Mouse (Mus musculus) thymus, adult 2 months (tissue): ENCODE data around the gene Tpcn1. TPM values are rescaled to one million over a fixed set of nuclear protein-coding genes. Genes with fewer than 3 reads are reported as not detected.

Source experiments
- DNase-seq: peaks from one replicate; pipeline ENCODE4 v3.0.0; 2021
- H3K27ac ChIP-seq: fragments of 200-500 bp; 2 replicates; pipeline ENCODE4 v1.5.1; 2012; ENCODE audit warnings: low read length, control low read depth; ENCODE audit not compliant: control insufficient read depth, insufficient read depth
- H3K27me3 ChIP-seq: fragments of 200-500 bp; 2 replicates; pipeline ENCODE4 v1.6.1; 2012; ENCODE audit warnings: mild to moderate bottlenecking, low read length, moderate library complexity, mixed read lengths; ENCODE audit not compliant: control insufficient read depth, insufficient read depth
- H3K36me3 ChIP-seq: fragments of 200-500 bp; 2 replicates; pipeline ENCODE4 v1.6.1; 2012; ENCODE audit warnings: mild to moderate bottlenecking, low read length, moderate library complexity; ENCODE audit not compliant: control insufficient read depth, insufficient read depth
- H3K4me1 ChIP-seq: fragments of 200-500 bp; replicated peaks from 2 replicates; pipeline ENCODE4 v1.6.1; 2012; ENCODE audit warnings: low read length; ENCODE audit not compliant: control insufficient read depth, insufficient read depth
- H3K4me3 ChIP-seq: fragments of 200-500 bp; 2 replicates; pipeline ENCODE4 v1.5.1; 2012; ENCODE audit warnings: mild to moderate bottlenecking, low read length, control low read depth, moderate library complexity; ENCODE audit not compliant: control insufficient read depth, insufficient read depth
- CTCF ChIP-seq: fragments of 200-500 bp; IDR thresholded peaks from 2 replicates; pipeline ENCODE4 v1.5.1; 2012; ENCODE audit warnings: mild to moderate bottlenecking, control low read depth, low read length, moderate library complexity, borderline replicate concordance; ENCODE audit not compliant: control insufficient read depth, poor library complexity, insufficient read depth; ENCODE audit errors: extremely low read depth
- POLR2A ChIP-seq: fragments of 200-500 bp; IDR thresholded peaks from 2 replicates; pipeline ENCODE4 v1.6.1; 2012; ENCODE audit warnings: mild to moderate bottlenecking, low read length, control low read depth, moderate library complexity; ENCODE audit not compliant: control insufficient read depth, poor library complexity, insufficient read depth; ENCODE audit errors: extremely low read depth
- WGBS: fragments of 180-500 bp; shearing (Covaris S2); methylation state at CpG from one replicate; pipeline ENCODE4 v1.1.7; 2018; 5-methylcytosine and 5-hydroxymethylcytosine counted together
- polyA plus RNA-seq: library from polyadenylated mRNA; depleted of rRNA; stranded (reverse); fragments of >200 nt; gene quantifications from 2 replicates; pipeline ENCODE4 v1.2.3, GENCODE M21; 2012

The Tpcn1 gene
- polyA plus RNA-seq, 1 experiment, result 203 TPM

GRCm38 (mm10) chr5:120562956-120563913, 25.2 kb downstream of the Tpcn1 start:
- peaks cover 7% of the 10 kb centered on the region; the same call in 1 of the 2 replicates for H3K36me3 ChIP-seq
- 73% methylated on average over 28 of the region's 28 CpGs for WGBS
- TF ChIP-seq CTCF (no peak), POLR2A (no peak)
- peaks cover 44% of the 10 kb centered on the region for H3K4me1 ChIP-seq
- peak overlapping the region; percentile 12; the same call in 1 of the 2 replicates for H3K27ac ChIP-seq
- H3K4me3 ChIP-seq, result no peak overlapping the region
- DNase-seq, result no peak
- H3K27me3 ChIP-seq, result no peaks in the 10 kb centered on the region

GRCm38 (mm10) chr5:120560616-120561311, 27.7 kb downstream of the Tpcn1 start:
- Histone ChIP-seq H3K4me3 (no peak overlapping the region), H3K27ac (no peak overlapping the region), H3K4me1 (peaks cover 40% of the 10 kb centered on the region), H3K36me3 (peaks cover 26% of the 10 kb centered on the region), H3K27me3 (no peaks in the 10 kb centered on the region)
- WGBS, result 14% methylated on average over 16 of the region's 16 CpGs
- DNase-seq, result no peak
- TF ChIP-seq CTCF, result no peak
- TF ChIP-seq POLR2A, result no peak

DNA sequence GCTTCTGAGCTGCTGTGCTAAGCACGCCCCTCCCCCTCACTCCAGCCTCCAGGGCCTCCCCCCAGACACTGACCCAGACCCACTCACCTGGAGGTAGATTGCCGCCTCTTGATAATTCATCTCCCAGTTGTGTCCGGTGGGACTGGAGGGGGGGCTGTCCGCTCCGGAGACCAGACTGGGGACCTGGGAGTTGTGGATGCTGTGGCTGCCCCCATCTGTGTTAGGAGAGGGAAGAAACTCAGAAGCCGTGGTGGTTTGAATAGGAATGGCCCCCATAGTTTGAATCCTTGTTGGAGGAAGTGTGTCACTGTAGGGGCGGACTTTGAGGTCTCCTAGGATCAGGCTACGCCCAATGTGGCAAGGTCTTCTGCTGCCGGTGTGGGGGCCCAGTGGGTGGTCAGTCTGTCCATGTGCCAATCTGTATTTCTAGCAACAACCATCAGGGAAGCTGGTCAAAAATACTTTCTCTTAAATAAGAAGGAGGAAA, 28.3 kb downstream of the Tpcn1 start:
- H3K27ac ChIP-seq, result no peak overlapping the region
- H3K4me3 ChIP-seq, result no peak overlapping the region
- WGBS, result 72% methylated on average over 9 of the region's 9 CpGs
- peaks cover 30% of the 10 kb centered on the region for H3K36me3 ChIP-seq
- TF ChIP-seq CTCF (no peak), POLR2A (no peak)
- peaks cover 40% of the 10 kb centered on the region for H3K4me1 ChIP-seq
- no peaks in the 10 kb centered on the region for H3K27me3 ChIP-seq
- DNase-seq, result no peak

GRCm38 (mm10) chr5:120558762-120559161, 29.7 kb downstream of the Tpcn1 start:
- no peak for DNase-seq
- peaks cover 37% of the 10 kb centered on the region for H3K4me1 ChIP-seq
- no peaks in the 10 kb centered on the region for H3K27me3 ChIP-seq
- H3K36me3 ChIP-seq, result peaks cover 42% of the 10 kb centered on the region
- WGBS, result 20% methylated on average over 14 of the region's 14 CpGs
- H3K27ac ChIP-seq, result no peak overlapping the region
- TF ChIP-seq POLR2A (no peak), CTCF (no peak)
- no peak overlapping the region for H3K4me3 ChIP-seq

DNA sequence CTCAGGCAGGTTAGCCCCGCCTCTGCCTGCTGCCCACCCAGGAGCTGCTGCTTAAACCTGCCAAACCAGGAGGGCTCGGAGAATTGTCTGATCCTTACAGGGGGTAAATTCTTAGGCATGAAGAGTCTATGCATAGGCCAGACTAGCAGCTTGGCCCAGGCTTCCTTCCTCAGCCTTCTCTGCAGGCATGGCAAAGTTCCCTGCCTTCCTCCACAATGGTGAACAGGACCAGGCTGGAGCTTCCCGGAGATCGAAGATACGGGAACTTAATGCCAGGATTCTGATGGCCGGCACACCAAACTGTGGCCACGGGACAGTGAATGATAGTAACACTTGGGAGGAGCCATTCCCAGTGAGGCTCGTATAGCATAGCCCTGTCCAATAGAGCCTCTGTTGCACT, 30.4 kb downstream of the Tpcn1 start:
- TF ChIP-seq POLR2A (no peak), CTCF (no peak)
- no peaks in the 10 kb centered on the region for H3K27me3 ChIP-seq
- no peak overlapping the region for H3K4me3 ChIP-seq
- H3K36me3 ChIP-seq, result peaks cover 49% of the 10 kb centered on the region
- H3K4me1 ChIP-seq, result peaks cover 35% of the 10 kb centered on the region
- whole genome bisulfite sequencing, result 81% methylated on average over 8 of the region's 8 CpGs
- no peak overlapping the region for H3K27ac ChIP-seq
- DNase-seq, result no peak

GRCm38 (mm10) chr5:120555871-120556270, 32.6 kb downstream of the Tpcn1 start:
- Histone ChIP-seq H3K4me1 (peaks cover 37% of the 10 kb centered on the region), H3K27ac (no peak overlapping the region), H3K27me3 (no peaks in the 10 kb centered on the region), H3K36me3 (peaks cover 53% of the 10 kb centered on the region), H3K4me3 (no peak overlapping the region)
- TF ChIP-seq POLR2A (no peak), CTCF (no peak)
- no peak for DNase-seq
- WGBS, result 96% methylated on average over 24 of the region's 24 CpGs
